Mouse (Mus musculus): ENCODE data around the gene Dpt. TPM values are rescaled to one million over a fixed set of nuclear protein-coding genes. Genes with fewer than 3 reads are reported as not detected.
A peak's percentile ranks its signal among the peaks of the same experiment; 100 is the strongest.
"Not testable (repeated sequence)": the region's sequence is repeated elsewhere in the genome, so short reads cannot be mapped to it uniquely, and the experiment has no call there.

Gene Dpt
- polyA plus RNA-seq, 1 experiment from 2014 or later = 61.4 TPM

DNA sequence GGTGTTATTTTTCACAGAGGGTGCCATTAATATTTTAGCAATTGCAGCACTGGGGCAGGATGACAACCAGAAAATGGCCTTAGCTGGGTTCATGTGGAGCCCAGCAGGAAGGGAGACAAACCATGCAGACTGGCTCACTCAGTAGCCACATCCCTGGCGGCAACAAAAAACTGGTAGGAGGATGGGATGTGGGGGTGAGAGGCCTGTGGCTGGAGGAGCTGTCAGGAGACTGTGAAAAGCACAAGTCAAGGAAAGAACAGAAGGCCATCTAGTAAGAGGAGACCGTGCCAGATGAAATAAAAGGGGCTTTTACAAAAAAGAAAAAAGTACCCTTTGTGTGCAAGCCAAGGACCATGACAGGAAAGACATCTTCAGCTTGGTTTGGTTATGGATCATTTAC lies 28.5 kb downstream of the Dpt start:
- no peaks in the 10 kb centered on the region for H3K9me3 ChIP-seq (ENCODE audit: control insufficient read depth, low read length)
- H3K4me3 ChIP-seq (ENCODE audit: low read depth, low read length) = no peak overlapping the region
- 40% methylated on average over 2 of the region's 2 CpGs for WGBS
- H3K27me3 ChIP-seq (replicated peaks; ENCODE audit: control insufficient read depth, insufficient read depth, low read length) = no peaks in the 10 kb centered on the region
- H3K36me3 ChIP-seq (ENCODE audit: control insufficient read depth, insufficient read depth, low read length) = no peaks in the 10 kb centered on the region
- H3K4me2 ChIP-seq (ENCODE audit: low read depth, low read length) = no peak overlapping the region
- DNase-seq (ENCODE audit: low spot score) (no peak), ATAC-seq (ENCODE audit: low read depth) (no peak)
- no peak overlapping the region for H3K9ac ChIP-seq (ENCODE audit: low read depth, low read length)
- H3K27ac ChIP-seq (replicated peaks; ENCODE audit: low read depth, low read length) = no peak overlapping the region
- no peaks in the 10 kb centered on the region for H3K4me1 ChIP-seq (ENCODE audit: control insufficient read depth, insufficient read depth, low read length)

DNA sequence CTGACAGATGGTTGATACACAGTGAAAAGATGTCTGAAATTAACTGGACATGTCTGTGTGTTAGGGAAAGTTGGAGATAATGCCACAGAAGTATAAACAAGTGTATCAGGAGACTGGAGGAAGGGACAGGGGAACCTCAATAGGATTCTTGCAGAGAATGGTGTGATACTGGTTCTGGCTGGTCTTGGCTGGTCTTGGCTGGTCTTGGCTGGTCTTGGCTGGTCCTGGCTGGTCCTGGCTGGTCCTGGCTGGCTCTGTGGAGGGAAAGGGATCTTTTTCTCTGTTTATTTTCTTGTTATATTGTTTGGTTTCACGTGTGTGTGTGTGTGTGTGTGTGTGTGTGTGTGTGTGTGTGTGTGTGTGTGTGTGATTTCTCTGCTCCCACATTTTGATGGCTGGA lies 33.4 kb downstream of the Dpt start:
- WGBS = 50% methylated on average over 1 of the region's 1 CpGs
- no peak for DNase-seq (ENCODE audit: low spot score)
- H3K9ac ChIP-seq (ENCODE audit: low read depth, low read length) = no peak overlapping the region

GRCm38 (mm10) chr1:164832459-164832858 lies 36.0 kb downstream of the Dpt start:
- Histone ChIP-seq H3K9me3 (ENCODE audit: control insufficient read depth, low read length) (no peaks in the 10 kb centered on the region), H3K4me2 (ENCODE audit: low read depth, low read length) (no peak overlapping the region), H3K27ac (replicated peaks; ENCODE audit: low read depth, low read length) (no peak overlapping the region), H3K9ac (ENCODE audit: low read depth, low read length) (no peak overlapping the region), H3K4me3 (ENCODE audit: low read depth, low read length) (no peak overlapping the region), H3K4me1 (ENCODE audit: control insufficient read depth, insufficient read depth, low read length) (no peaks in the 10 kb centered on the region), H3K27me3 (replicated peaks; ENCODE audit: control insufficient read depth, insufficient read depth, low read length) (no peaks in the 10 kb centered on the region), H3K36me3 (ENCODE audit: control insufficient read depth, insufficient read depth, low read length) (no peaks in the 10 kb centered on the region)
- ATAC-seq (ENCODE audit: low read depth) = no peak
- no peak for DNase-seq (ENCODE audit: low spot score)
- WGBS = 86% methylated on average over 5 of the region's 5 CpGs

More for the DNA sequence above, 33.4 kb downstream of the Dpt start:
- Histone ChIP-seq H3K4me1 (ENCODE audit: control insufficient read depth, insufficient read depth, low read length) (no peaks in the 10 kb centered on the region), H3K9me3 (ENCODE audit: control insufficient read depth, low read length) (no peaks in the 10 kb centered on the region), H3K27me3 (replicated peaks; ENCODE audit: control insufficient read depth, insufficient read depth, low read length) (no peaks in the 10 kb centered on the region), H3K4me2 (ENCODE audit: low read depth, low read length) (no peak overlapping the region), H3K4me3 (ENCODE audit: low read depth, low read length) (no peak overlapping the region), H3K27ac (replicated peaks; ENCODE audit: low read depth, low read length) (no peak overlapping the region), H3K36me3 (ENCODE audit: control insufficient read depth, insufficient read depth, low read length) (no peaks in the 10 kb centered on the region)
- no peak for ATAC-seq (ENCODE audit: low read depth)

DNA sequence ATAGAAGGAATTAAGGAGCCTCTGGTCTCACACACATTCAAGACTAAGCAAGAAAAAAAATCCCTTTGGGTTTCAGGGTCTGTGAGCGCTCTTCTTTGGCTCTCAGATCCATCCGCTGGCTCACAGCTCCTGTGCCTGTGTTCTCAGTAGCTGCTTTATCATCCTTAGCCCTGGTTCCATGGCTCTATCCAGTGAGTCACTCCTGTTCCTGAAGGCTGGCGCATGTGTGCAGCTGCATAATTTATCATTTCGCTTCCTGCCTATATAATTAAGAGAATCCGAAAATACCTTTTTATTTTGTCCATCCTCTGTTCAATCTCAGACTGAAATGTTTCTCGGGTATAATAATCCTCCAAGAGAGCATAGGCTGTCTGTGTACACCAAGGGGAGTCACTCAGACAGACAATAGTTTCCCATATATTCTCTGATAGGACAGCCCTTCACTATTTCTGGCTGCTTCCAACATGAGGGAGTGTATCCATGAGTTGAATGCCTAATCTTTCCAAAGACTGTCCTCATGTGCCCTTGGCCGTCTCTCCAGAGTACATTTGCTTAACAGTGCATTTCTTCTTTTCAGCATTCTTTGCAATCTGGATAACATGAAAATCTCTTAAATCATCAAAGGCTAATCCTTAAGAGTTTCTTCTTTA lies 52.3 kb downstream of the Dpt start:
- Histone ChIP-seq H3K4me2 (ENCODE audit: low read depth, low read length) (no peak overlapping the region), H3K4me3 (ENCODE audit: low read depth, low read length) (no peak overlapping the region), H3K27me3 (replicated peaks; ENCODE audit: control insufficient read depth, insufficient read depth, low read length) (no peaks in the 10 kb centered on the region), H3K9me3 (ENCODE audit: control insufficient read depth, low read length) (no peaks in the 10 kb centered on the region), H3K4me1 (ENCODE audit: control insufficient read depth, insufficient read depth, low read length) (no peaks in the 10 kb centered on the region), H3K36me3 (ENCODE audit: control insufficient read depth, insufficient read depth, low read length) (no peaks in the 10 kb centered on the region), H3K27ac (replicated peaks; ENCODE audit: low read depth, low read length) (no peak overlapping the region), H3K9ac (ENCODE audit: low read depth, low read length) (no peak overlapping the region)
- WGBS = 84% methylated on average over 7 of the region's 7 CpGs
- ATAC-seq (ENCODE audit: low read depth) (no peak), DNase-seq (ENCODE audit: low spot score) (no peak)

DNA sequence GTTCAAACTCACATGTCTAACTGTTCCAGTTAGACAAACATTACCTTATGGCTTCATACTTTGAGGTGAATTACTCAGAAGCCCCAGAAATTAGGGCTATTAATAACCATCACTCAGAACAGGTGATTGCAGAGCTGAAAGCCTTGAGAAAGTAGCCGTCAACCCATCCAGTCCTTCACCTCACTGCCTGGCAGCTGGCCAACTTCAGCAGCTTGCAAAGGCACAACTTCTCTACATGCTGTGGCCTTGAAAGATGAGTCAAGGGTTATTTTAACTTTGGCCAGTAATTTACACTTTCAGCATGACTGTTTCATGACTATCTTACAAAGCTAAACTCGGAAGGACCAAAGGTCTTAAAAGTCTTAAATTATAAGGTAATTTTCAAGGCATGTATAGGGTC lies 59.3 kb downstream of the Dpt start:
- DNase-seq (ENCODE audit: low spot score) = peak; percentile 9
- H3K27ac ChIP-seq (replicated peaks; ENCODE audit: low read depth, low read length); H3K36me3 ChIP-seq (ENCODE audit: control insufficient read depth, insufficient read depth, low read length); H3K9me3 ChIP-seq (ENCODE audit: control insufficient read depth, low read length); H3K9ac ChIP-seq (ENCODE audit: low read depth, low read length); H3K27me3 ChIP-seq (replicated peaks; ENCODE audit: control insufficient read depth, insufficient read depth, low read length); H3K4me3 ChIP-seq (ENCODE audit: low read depth, low read length); H3K4me2 ChIP-seq (ENCODE audit: low read depth, low read length); H3K4me1 ChIP-seq (ENCODE audit: control insufficient read depth, insufficient read depth, low read length); ATAC-seq (ENCODE audit: low read depth): not testable (repeated sequence)
- WGBS = 54% methylated on average over 2 of the region's 2 CpGs

DNA sequence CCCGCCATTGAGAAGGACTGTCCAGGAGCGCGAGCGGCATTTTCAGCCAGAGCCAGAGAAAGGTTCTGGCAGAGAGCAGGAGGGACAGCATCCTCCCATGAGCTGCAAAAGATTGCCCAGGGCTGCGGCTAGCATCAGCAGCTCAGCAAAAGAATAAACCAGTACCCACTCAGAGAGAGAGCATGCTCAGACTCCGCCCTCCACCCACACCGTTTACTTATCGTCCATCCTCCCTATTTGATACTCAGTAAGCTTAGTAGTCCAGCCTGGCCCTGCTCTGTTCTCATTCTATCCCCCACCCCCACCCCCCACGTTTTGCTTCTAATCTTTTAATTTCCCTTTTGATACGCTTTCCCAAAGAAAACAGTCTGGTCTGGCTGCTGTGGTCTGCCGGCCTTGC lies 63.5 kb downstream of the Dpt start:
- no peak for DNase-seq (ENCODE audit: low spot score)
- Histone ChIP-seq H3K27me3 (replicated peaks; ENCODE audit: control insufficient read depth, insufficient read depth, low read length) (no peaks in the 10 kb centered on the region), H3K9me3 (ENCODE audit: control insufficient read depth, low read length) (no peaks in the 10 kb centered on the region), H3K4me2 (ENCODE audit: low read depth, low read length) (no peak overlapping the region), H3K4me1 (ENCODE audit: control insufficient read depth, insufficient read depth, low read length) (no peaks in the 10 kb centered on the region), H3K27ac (replicated peaks; ENCODE audit: low read depth, low read length) (no peak overlapping the region), H3K4me3 (ENCODE audit: low read depth, low read length) (no peak overlapping the region), H3K36me3 (ENCODE audit: control insufficient read depth, insufficient read depth, low read length) (no peaks in the 10 kb centered on the region), H3K9ac (ENCODE audit: low read depth, low read length) (no peak overlapping the region)
- WGBS = 68% methylated on average over 11 of the region's 11 CpGs
- ATAC-seq (ENCODE audit: low read depth) = 0 out of 2 replicates have a peak, but pooled peaks have one; percentile 47

DNA sequence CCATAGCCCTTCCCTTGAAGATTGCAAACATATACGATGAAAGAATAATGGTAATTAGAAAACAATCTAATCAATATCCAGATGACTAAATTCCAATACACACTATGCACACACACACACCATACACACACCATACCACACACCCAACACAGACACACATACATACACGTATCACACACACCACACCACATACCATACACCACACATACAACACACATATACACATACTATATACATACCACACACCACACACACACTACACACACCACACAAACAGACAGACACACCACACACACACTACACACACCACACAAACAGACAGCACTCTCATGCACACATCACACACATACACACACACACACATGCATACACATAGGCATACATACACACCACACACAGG lies 64.3 kb downstream of the Dpt start:
- H3K36me3 ChIP-seq (ENCODE audit: control insufficient read depth, insufficient read depth, low read length) = no peaks in the 10 kb centered on the region
- H3K4me1 ChIP-seq (ENCODE audit: control insufficient read depth, insufficient read depth, low read length) = no peaks in the 10 kb centered on the region
- 88% methylated on average over 2 of the region's 2 CpGs for WGBS
- H3K4me2 ChIP-seq (ENCODE audit: low read depth, low read length) = no peak overlapping the region
- H3K4me3 ChIP-seq (ENCODE audit: low read depth, low read length) = no peak overlapping the region
- ATAC-seq (ENCODE audit: low read depth) (0 out of 2 replicates have a peak, but pooled peaks have one; percentile 18), DNase-seq (ENCODE audit: low spot score) (no peak)
- H3K27me3 ChIP-seq (replicated peaks; ENCODE audit: control insufficient read depth, insufficient read depth, low read length) = no peaks in the 10 kb centered on the region
- no peaks in the 10 kb centered on the region for H3K9me3 ChIP-seq (ENCODE audit: control insufficient read depth, low read length)
- no peak overlapping the region for H3K27ac ChIP-seq (replicated peaks; ENCODE audit: low read depth, low read length)
- no peak overlapping the region for H3K9ac ChIP-seq (ENCODE audit: low read depth, low read length)

DNA sequence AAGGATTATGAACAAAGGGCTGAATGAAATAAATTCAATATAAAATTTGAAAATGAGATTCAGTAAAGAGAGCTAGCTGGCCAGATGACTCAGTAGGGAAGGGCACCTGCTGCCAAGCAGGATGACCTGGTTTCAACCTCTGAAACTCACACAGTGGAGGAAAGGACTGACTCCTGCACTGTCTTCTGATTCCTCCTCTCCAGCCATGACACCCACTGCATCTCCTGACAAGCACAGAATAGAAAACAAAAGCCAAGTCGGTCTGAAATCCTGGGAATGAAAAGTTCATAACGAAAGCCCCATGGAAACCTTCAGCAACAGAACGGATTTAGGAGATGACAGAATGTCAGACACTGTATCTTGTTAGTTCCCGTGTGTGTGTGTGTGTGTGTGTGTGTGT lies 65.1 kb downstream of the Dpt start:
- Histone ChIP-seq H3K27me3 (replicated peaks; ENCODE audit: control insufficient read depth, insufficient read depth, low read length) (no peaks in the 10 kb centered on the region), H3K4me3 (ENCODE audit: low read depth, low read length) (no peak overlapping the region), H3K9ac (ENCODE audit: low read depth, low read length) (no peak overlapping the region), H3K36me3 (ENCODE audit: control insufficient read depth, insufficient read depth, low read length) (no peaks in the 10 kb centered on the region), H3K4me1 (ENCODE audit: control insufficient read depth, insufficient read depth, low read length) (no peaks in the 10 kb centered on the region), H3K4me2 (ENCODE audit: low read depth, low read length) (no peak overlapping the region), H3K9me3 (ENCODE audit: control insufficient read depth, low read length) (no peaks in the 10 kb centered on the region), H3K27ac (replicated peaks; ENCODE audit: low read depth, low read length) (no peak overlapping the region)
- ATAC-seq (ENCODE audit: low read depth) (no peak), DNase-seq (ENCODE audit: low spot score) (no peak)
- WGBS = 78% methylated on average over 4 of the region's 4 CpGs
